ENCODE assay signal across 10 mouse cellular contexts in the genomic region with DNA sequence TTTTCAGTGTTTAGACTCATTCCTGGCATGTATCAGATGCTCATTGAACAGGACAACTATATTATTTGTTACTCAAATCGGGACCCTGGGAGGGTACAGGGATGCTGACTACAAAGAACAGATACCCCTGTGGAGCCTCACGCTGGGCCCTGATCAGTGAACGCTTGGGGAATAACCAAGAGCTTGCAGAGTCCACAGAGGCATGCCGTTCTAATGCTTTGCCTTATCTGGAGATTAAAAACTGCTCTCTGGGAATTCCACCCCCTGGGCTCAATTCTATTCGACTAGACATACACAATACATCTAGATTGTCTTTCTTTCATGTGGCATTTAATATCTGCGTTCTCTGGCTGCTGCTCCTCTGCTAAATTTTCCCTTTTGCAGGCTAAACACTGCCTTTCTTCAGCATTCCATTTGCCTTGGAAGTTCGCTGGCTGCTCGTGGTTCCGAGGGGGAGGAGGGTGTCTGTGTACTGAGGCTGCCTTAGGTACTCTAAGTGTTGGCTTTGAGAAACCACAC.
"Had no signal": no experiment of that assay in that cellular context is flagged by ENCODE, and none has a peak within 500 bp of the region (broad histone marks: within the 10 kb centered on the region; RNA-seq: fewer than 3 reads in every experiment).

No protein-coding gene starts in this region.

- H3K27ac ChIP-seq: left cerebral cortex, adult 2 months; limb, embryonic 15.5 days; liver, embryonic 12.5 days; neural tube, embryonic 15.5 days had no signal

- H3K4me2 ChIP-seq: limb, embryonic 15.5 days; liver, embryonic 12.5 days; neural tube, embryonic 15.5 days had no signal

- H3K4me3 ChIP-seq: left cerebral cortex, adult 2 months; limb, embryonic 15.5 days; liver, embryonic 12.5 days; myocyte; neural tube, embryonic 15.5 days had no signal

- H3K9me3 ChIP-seq: limb, embryonic 15.5 days; liver, embryonic 12.5 days; neural tube, embryonic 15.5 days had no signal

- H3K27me3 ChIP-seq: liver, embryonic 12.5 days; neural tube, embryonic 15.5 days had no signal

- ATAC-seq: liver, embryonic 12.5 days had no signal

- DNase-seq: kidney, postnatal 25 days; midbrain, embryonic 14.5 days; right cerebral cortex, adult 18-20 months; right cerebral cortex, postnatal 25 days; thymus, postnatal 4 days had no signal

- H3K4me1 ChIP-seq: liver, embryonic 12.5 days had no signal

- H3K9ac ChIP-seq: limb, embryonic 15.5 days; liver, embryonic 12.5 days; neural tube, embryonic 15.5 days had no signal

- H3K36me3 ChIP-seq: limb, embryonic 15.5 days; liver, embryonic 12.5 days; neural tube, embryonic 15.5 days had no signal
